ENCODE assay signal across 10 mouse cellular contexts in the genomic region with DNA sequence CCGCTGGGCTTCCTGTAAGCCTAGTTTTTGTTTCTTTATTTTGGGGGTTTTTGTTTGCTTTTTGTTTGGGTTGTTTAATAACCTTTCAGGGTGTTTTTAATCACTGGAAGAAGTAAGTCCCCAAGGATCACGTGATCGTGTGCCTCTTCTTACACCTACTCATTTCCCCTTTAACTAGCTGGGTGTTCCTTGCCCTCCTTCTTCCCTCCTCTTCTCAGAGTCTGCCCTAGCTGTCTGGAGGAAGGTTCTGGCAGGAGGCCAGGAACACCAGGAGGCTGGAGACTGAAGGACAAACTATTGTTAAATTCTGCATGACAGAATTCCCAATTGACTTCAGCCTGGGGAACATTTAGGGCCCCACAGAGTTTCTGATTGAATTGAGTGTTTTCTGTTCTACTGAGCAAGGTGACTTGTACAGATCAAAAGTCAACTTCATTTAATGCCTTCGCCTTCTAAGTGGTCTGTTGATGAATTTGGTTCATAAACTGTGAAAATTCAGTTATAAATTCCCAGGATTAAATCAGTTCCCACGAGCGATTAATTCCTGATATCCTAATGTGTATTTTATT.
DNase-seq lines count a peak whose midpoint lies in the region; ATAC-seq and TF ChIP-seq lines count a peak whose summit lies in the region.
"Had no signal": no experiment of that assay in that cellular context is flagged by ENCODE, and none has a peak within 500 bp of the region (broad histone marks: within the 10 kb centered on the region; RNA-seq: fewer than 3 reads in every experiment).

No protein-coding gene starts in this region.

- no peak for ATAC-seq in kidney, embryonic 15.5 days (replicated peaks; ENCODE audit: low FRiP score)
- ATAC-seq in lung, embryonic 16.5 days (ENCODE audit: low read depth) = peak; percentile 57; the same call in 1 of the 2 replicates
- no peak for ATAC-seq in intestine, embryonic 15.5 days
- no peak for ATAC-seq in liver, embryonic 11.5 days (replicated peaks; ENCODE audit: low FRiP score)

- no peaks in the 10 kb centered on the region; the same call in 1 of the 2 replicates for H3K9me3 ChIP-seq in kidney, embryonic 15.5 days (replicated peaks)
- no peaks in the 10 kb centered on the region for H3K9me3 ChIP-seq in lung, embryonic 16.5 days (ENCODE audit: control insufficient read depth, low read length)
- H3K9me3 ChIP-seq in intestine, embryonic 15.5 days = no peaks in the 10 kb centered on the region
- peaks cover 3% of the 10 kb centered on the region; the same call in 1 of the 2 replicates for H3K9me3 ChIP-seq in liver, embryonic 11.5 days (ENCODE audit: control insufficient read depth, low read length)

- no peaks in the 10 kb centered on the region for H3K36me3 ChIP-seq in kidney, adult 2 months (ENCODE audit: control insufficient read depth, insufficient read depth, low read length)
- no peaks in the 10 kb centered on the region for H3K36me3 ChIP-seq in kidney, embryonic 15.5 days
- H3K36me3 ChIP-seq in lung, embryonic 16.5 days (ENCODE audit: control insufficient read depth, insufficient read depth, low read length) = no peaks in the 10 kb centered on the region
- no peaks in the 10 kb centered on the region for H3K36me3 ChIP-seq in intestine, embryonic 15.5 days
- H3K36me3 ChIP-seq in liver, embryonic 11.5 days (ENCODE audit: control insufficient read depth, insufficient read depth, low read length) = no peaks in the 10 kb centered on the region

- no peak for TF ChIP-seq CTCF in kidney, adult 2 months (conservative IDR thresholded peaks at IDR 0.05; ENCODE audit: insufficient read depth, insufficient read length, low read depth, low read length)

- 61% methylated on average over 6 of the region's 6 CpGs for WGBS in kidney, adult 2 months
- 71% methylated on average over 6 of the region's 6 CpGs for WGBS in kidney, embryonic 15.5 days
- 63% methylated on average over 6 of the region's 6 CpGs for WGBS in lung, embryonic 16.5 days
- 82% methylated on average over 6 of the region's 6 CpGs for WGBS in intestine, embryonic 15.5 days
- 81% methylated on average over 6 of the region's 6 CpGs for WGBS in liver, embryonic 11.5 days

- H3K27ac ChIP-seq in kidney, adult 2 months (ENCODE audit: insufficient read depth, low read depth, low read length) = no peak overlapping the region
- no peak overlapping the region for H3K27ac ChIP-seq in kidney, embryonic 15.5 days
- no peak overlapping the region for H3K27ac ChIP-seq in lung, embryonic 16.5 days (ENCODE audit: low read length)
- no peak overlapping the region for H3K27ac ChIP-seq in intestine, embryonic 15.5 days
- H3K27ac ChIP-seq in liver, embryonic 11.5 days (ENCODE audit: low read depth, low read length) = no peak overlapping the region
- H3K27ac ChIP-seq: liver, embryonic 14.5 days had no signal

- no peaks in the 10 kb centered on the region; the same call in 1 of the 2 replicates for H3K4me1 ChIP-seq in kidney, adult 2 months (ENCODE audit: control insufficient read depth, insufficient read depth, low read length)
- H3K4me1 ChIP-seq in kidney, embryonic 15.5 days = peaks cover 6% of the 10 kb centered on the region; the same call in 1 of the 2 replicates
- H3K4me1 ChIP-seq in lung, embryonic 16.5 days (replicated peaks; ENCODE audit: control insufficient read depth, insufficient read depth, low read length) = no peaks in the 10 kb centered on the region
- no peaks in the 10 kb centered on the region for H3K4me1 ChIP-seq in intestine, embryonic 15.5 days (replicated peaks)
- H3K4me1 ChIP-seq in liver, embryonic 11.5 days (replicated peaks; ENCODE audit: control insufficient read depth, insufficient read depth, low read length) = no peaks in the 10 kb centered on the region

- peak; percentile 87 for DNase-seq in kidney, adult 2 months
- peak; percentile 70 for DNase-seq in MN1 (ENCODE audit: low spot score)
- peak; percentile 80 for DNase-seq in adrenal gland, postnatal 10 days
- no peak for DNase-seq in spleen, postnatal 4 days (ENCODE audit: low spot score in 2 of 2)
- no peak for DNase-seq in liver, embryonic 11.5 days (ENCODE audit: low spot score)
- DNase-seq: gastrocnemius, postnatal 36 days had no signal

- H3K4me3 ChIP-seq in kidney, adult 2 months (ENCODE audit: insufficient read depth, low read depth, low read length) = no peak overlapping the region
- H3K4me3 ChIP-seq in kidney, embryonic 15.5 days (replicated peaks) = no peak overlapping the region
- H3K4me3 ChIP-seq in lung, embryonic 16.5 days (ENCODE audit: low read length) = no peak overlapping the region
- no peak overlapping the region for H3K4me3 ChIP-seq in intestine, embryonic 15.5 days (replicated peaks)
- H3K4me3 ChIP-seq in liver, embryonic 11.5 days (ENCODE audit: low read depth, low read length) = no peak overlapping the region

- no peak overlapping the region for H3K9ac ChIP-seq in kidney, embryonic 15.5 days
- H3K9ac ChIP-seq in lung, embryonic 16.5 days (ENCODE audit: low read length) = no peak overlapping the region
- H3K9ac ChIP-seq in intestine, embryonic 15.5 days = no peak overlapping the region
- no peak overlapping the region for H3K9ac ChIP-seq in liver, embryonic 11.5 days (ENCODE audit: low read depth, low read length)
- H3K9ac ChIP-seq: liver, embryonic 14.5 days had no signal

- H3K27me3 ChIP-seq in kidney, adult 2 months (replicated peaks; ENCODE audit: control insufficient read depth, insufficient read depth, low read length) = no peaks in the 10 kb centered on the region
- no peaks in the 10 kb centered on the region for H3K27me3 ChIP-seq in kidney, embryonic 15.5 days
- no peaks in the 10 kb centered on the region for H3K27me3 ChIP-seq in lung, embryonic 16.5 days (ENCODE audit: control insufficient read depth, insufficient read depth, low read depth, low read length)
- H3K27me3 ChIP-seq in intestine, embryonic 15.5 days (replicated peaks) = no peaks in the 10 kb centered on the region
- no peaks in the 10 kb centered on the region for H3K27me3 ChIP-seq in liver, embryonic 11.5 days (replicated peaks; ENCODE audit: control insufficient read depth, insufficient read depth, low read length)

- no peak for TF ChIP-seq POLR2A in kidney, adult 2 months (IDR thresholded peaks at IDR 0.05; ENCODE audit: low read depth, low read length)

- no peak overlapping the region for H3K4me2 ChIP-seq in kidney, embryonic 15.5 days
- H3K4me2 ChIP-seq in lung, embryonic 16.5 days (ENCODE audit: low read depth, low read length) = no peak overlapping the region
- H3K4me2 ChIP-seq in intestine, embryonic 15.5 days (replicated peaks) = no peak overlapping the region
- no peak overlapping the region for H3K4me2 ChIP-seq in liver, embryonic 11.5 days

Comparison
In these comparisons a context has a peak if more than half of its experiments do, and no peak if none do; other contexts are left out.
1. DNase-seq: peak in kidney, adult 2 months (single experiment), MN1 (single experiment) and adrenal gland, postnatal 10 days (single experiment); none in spleen, postnatal 4 days (0 of 2) and liver, embryonic 11.5 days (single experiment).